Mouse (Mus musculus): ENCODE data around the gene 1700029P11Rik.
A peak's percentile ranks its signal among the peaks of the same experiment; 100 is the strongest.
"Not testable (repeated sequence)": the region's sequence is repeated elsewhere in the genome, so short reads cannot be mapped to it uniquely, and the experiment has no call there.

1700029P11Rik gene

DNA sequence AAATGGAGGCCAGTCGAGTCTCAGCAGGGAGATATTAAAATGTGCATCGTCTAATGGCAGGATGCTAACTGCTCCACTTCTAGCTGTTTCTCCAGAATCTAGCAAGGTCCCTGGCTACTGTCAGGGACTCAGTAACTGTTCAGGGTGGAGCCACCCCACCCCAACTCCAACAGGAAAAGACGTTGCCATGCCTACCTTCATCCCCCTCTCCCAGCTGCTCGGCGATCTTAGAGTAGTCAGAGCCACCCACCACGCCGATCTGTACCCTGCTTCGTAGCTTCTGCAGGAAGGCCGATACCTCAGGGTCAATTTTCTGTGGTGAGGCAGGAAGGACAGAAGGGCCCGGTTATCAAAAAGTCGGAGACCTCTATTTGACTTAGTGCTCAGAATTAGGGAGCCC, 22.7 kb upstream of the 1700029P11Rik start:
- peak in 1 of 2 experiments; percentile 60 for DNase-seq (ENCODE audit: low spot score in 2 of 2)

DNA sequence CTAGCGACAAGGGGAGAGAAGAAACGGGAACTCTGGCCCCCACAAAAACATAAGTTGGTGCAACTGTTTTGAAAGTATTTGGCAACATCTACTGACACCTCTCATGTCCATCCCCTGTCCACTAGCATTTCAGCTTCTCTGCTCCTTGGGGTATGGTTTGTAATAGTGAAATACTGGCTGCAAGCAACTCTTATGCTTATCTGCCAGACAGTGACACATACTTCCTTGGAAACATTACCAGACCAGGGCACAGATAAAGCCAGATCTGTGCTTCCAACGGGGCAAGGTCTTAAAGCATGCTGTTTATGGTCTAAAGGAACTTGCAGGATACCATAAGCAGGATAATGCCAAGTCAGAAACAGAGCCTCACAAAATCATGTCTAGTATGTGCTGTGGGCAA, 21.4 kb upstream of the 1700029P11Rik start:
- no peak for DNase-seq (ENCODE audit: low spot score in 2 of 2)

DNA sequence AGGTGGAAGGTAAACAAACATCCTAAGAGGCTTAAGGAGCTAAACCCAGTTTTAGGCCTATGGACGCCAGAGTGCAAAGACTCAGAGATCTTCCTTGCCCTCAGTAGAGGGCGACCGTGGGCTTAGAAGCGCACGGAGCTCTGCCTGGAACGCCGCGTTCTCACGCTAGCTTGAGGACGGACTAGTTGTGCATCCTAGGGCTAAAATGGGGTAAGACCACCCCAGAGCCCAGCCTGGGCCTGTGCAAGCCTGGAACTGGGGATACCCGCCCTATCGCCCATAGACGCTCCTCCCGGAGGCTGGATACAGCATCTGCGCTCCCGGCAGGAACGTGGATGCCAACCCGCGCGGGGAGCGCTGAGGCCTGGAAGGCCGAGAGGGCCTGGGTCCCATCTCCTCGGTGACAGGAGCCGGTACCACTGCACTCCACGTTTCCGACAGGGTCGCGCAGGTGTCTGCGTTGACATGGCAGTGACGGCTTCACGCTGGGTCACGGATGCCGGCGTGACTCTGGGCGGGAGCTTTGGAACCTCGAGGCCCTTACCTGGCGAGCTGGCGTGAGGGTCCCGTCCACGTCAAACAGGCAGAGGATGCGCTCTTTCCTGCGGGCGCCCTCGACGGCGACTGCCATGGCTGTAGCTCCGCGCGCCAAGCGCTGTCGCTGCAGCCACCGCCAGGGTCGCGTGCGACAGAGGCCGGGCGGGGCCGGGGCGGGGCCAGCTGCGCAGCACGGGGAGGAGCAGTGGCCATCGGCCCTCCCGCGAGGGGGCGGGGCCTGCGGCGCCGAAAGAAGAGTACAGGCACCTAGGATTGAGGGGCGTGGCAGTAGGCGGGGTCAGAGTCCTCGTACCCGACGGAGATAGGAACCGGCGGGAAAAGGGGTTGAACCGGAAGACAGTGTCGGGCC, 19.9 kb upstream of the 1700029P11Rik start, which contains the start of gene Pmm1:
Pmm1 (minus strand) TSS at position 760 of the 907 bp plus-strand sequence.
- DNase-seq (ENCODE audit: low spot score in 2 of 2): peak; percentile 95 to 98

DNA sequence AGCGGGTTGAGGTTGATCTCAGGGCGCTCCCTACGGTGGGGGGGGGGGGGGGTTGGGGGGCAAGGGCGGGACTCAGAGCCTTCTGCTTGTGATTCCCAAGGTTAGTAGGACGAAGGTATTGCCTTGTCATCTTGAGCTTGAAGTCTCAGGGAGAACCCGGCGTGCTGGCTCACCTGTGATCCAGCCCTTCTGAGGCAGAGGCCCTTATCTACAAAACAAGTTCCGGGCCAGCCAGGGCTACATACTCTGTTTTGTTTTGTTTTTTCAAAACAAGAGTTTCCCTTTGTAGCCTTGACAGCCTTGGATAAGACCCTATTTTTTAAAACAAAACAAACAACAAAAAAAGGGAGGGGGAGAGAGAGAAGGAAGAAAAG, 19.3 kb upstream of the 1700029P11Rik start:
- DNase-seq (ENCODE audit: low spot score in 2 of 2): no peak

DNA sequence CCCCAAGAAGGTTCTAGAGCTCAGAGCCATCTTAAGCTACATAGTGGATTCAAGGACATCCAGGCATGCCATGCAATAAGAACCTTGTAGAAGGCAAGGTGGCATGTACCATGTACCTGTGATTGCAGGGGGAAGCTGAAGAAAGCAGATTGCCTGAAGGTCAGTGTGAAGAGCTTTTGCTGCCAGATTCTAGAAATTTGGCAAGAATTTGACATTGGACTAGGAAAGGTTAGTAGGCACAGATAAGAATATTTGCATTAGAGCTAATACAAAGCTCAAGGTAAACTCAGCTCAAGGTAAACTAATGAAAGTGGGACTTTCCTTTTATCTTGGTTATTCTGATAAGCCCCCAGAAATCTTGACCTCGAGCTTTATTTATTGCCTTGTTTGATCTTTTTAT, 16.1 kb upstream of the 1700029P11Rik start:
- DNase-seq (ENCODE audit: low spot score in 2 of 2): no peak

DNA sequence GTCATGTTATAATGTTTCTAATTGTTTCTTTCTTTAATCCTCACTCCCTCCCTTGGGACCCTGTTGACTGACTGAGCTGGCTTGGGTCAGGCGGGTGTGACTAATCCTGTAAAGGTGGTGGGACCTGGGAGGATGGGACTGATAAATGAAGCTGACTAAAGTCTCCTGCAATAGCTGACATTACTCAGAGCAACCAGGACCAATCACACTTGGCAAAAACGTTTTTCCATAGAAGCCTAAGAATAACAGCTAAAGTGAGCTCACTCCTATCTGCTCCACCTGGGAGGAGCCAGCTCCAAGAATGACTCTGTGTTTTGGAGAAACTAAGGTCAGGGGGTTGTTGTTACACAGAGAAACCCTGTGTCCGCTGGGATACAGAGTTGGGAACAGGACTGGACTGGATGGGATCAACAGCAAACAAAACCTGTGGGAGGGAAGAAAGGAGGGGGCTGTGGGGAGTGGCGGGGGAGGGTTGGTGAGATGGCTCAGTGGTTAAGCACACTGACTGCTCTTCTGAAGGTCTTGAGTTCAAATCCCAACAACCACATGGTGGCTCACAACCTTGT, 15.3 kb upstream of the 1700029P11Rik start:
- no peak for DNase-seq (ENCODE audit: low spot score in 2 of 2)

DNA sequence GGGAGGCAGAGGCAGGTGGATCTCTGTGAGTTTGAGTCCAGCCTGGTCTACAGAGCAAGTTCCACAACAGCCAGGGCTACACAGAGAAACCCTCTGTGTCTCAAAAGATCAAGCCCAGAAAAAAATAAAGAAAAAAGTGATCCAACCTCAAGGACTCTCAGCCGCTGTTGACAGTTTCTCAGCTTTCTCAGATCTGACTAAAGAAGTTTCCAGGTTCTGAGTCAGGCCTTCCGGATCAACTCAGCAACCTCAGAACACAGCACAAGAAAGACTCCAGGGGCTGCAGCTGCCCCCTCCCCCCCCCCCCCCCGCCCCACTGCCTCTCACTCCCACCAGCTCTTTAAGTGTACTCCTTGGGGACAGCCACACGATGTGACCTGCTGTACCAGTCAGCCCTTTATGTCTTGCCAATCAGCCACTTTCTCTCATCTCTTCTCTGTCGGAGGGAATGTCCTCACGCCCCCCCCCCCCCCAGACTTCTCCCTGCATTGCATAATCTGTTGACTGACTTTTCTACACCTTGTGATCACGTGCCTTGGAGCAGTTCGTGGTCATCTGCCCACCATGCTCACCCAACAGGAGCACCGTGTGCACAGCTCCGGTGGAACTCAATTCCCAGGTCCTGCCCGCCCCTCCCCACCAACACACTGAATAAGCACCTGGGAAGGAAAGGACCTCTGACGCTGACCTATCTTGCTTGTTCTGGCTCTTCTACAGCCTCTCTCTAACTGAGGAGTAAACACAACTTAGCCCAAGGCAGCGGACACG, 14.1 kb upstream of the 1700029P11Rik start:
- no peak for DNase-seq (ENCODE audit: low spot score in 2 of 2)

DNA sequence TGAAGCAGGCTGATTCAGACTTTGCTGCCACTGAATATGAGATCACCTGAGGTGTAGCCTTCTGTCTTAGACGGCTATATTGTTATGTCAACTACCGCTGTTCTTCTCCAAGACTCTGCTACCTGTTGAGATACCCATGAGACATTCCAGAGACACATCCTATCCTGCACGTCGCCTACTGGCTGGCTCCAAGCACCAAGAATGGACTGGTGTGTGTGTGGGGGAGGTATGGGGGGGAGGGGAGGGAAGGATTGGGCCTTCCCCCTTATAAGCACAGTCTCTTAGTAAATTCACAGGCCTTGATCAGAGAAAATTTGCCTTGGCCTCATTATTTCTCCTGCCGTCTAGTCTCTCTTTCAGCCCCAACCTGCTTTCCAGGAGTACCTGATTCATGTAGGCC, 12.5 kb upstream of the 1700029P11Rik start:
- no peak for DNase-seq (ENCODE audit: low spot score in 2 of 2)

DNA sequence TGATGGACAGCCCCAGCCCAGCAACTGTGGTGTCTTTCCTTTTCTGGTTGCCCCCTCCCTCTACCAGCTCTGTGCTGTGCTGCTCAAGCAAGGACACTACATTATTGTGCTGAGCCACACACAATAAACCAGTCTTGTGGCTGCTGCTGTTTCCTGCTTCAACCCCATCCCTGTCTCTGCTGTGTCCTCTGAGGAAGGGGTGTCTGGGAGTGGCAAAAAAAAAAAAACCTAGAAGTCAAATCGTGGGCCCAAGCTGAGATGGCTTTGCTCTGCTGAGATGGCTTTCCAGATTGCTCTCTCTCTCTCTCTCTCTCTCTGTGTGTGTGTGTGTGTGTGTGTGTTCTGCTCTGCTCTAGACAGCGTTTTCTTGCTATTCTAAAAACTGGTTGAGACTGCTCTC, 11.9 kb upstream of the 1700029P11Rik start:
- no peak for DNase-seq (ENCODE audit: low spot score in 2 of 2)

DNA sequence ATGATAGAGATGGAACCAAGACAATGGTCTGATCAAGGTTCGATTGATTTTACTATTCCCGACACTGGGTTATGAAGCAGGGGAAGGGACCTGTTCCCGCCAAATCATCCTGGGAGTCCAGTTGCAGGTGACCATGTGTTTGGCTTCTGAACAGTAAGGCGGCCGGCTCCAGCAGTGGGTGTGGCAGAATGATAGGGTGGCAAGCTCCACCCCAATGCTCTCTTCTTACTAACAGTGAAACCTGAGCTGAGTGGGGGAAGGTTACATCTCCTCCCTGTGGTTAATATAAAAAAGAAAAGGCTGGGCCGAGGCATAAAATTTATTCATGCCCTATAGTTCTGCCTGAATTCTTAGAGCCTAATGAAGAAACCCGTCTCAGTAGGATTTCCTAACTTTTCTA, 11.2 kb upstream of the 1700029P11Rik start:
- no peak for DNase-seq (ENCODE audit: low spot score in 2 of 2)

DNA sequence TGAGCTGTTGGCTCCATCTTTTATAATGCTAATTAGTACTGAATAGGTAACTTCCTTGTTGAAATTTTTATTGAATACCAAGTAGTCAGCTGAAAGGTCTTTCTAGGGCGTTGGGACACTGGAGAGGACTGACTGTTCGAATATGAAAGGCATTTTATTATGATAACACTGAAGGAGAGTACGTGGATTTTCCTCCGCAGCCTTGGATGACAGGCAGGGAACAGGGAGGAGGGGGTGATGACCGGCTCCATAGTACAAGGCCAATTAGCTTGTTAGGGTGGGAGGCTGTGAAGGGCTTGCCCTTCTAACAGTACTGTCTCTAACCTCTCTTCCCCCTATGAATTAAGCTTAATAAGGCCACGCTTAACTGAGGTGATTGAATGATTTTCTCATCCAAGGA, 10.7 kb upstream of the 1700029P11Rik start:
- not testable (repeated sequence) for DNase-seq (ENCODE audit: low spot score in 2 of 2)

DNA sequence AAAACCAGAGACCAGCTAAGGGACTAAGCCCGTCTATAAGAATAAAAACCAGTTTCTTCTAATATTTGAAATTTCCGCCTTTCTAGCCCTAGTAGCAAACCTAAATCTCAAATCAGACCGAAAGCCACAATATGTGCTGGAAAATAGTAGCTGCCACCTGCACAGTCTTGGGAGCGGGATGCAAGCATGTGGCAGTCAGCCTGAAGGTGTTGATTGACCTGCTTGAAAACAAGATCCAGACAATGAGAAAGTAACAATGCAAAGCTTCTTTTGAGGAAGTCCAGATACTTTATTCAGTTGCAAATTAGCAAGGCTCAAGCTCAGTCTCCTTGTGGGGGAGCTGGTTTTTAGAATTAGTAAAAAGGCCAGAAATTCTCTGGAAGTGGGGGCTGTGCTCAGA, 9.8 kb upstream of the 1700029P11Rik start:
- not testable (repeated sequence) for DNase-seq (ENCODE audit: low spot score in 2 of 2)

DNA sequence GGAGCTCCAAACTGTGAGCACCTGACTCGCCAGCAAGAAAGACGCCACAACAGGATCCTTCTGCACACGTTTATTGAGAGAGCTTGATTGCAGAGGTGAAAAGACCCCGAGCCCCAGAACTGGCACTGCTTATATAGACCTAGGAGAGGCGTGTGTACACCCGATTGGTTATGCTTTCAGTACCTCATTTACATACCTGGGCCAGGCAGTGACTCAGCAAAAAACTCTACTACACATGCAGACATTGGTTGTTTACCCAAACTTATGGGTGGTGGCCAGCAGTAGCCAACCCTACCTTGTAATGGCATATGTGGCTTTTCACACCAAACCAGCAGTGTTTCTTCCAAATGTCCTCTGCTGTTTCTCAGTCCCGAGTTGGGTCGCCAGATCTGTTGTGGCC, 5.2 kb upstream of the 1700029P11Rik start:
- DNase-seq (ENCODE audit: low spot score in 2 of 2): not testable (repeated sequence)

DNA sequence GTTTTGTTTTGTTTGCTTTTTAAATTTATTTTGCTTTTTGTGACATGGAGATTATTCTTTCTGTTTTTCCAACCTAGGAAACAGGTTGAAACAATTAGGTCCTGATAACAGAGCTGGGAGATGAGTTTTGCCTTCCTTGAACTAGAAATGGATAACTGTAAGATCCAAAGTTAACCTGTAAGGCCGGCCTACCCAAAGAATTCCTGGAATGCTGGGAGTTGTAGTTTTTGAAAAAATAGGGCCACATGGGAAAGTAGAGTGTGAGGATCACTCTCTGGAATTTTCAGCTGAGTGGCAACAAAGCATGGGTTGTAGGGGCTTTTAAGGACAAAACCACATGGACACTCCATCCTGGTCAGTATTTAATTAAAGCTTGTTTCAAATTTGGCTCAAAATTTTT, 1.8 kb downstream of the 1700029P11Rik start:
- no peak for DNase-seq (ENCODE audit: low spot score in 2 of 2)

DNA sequence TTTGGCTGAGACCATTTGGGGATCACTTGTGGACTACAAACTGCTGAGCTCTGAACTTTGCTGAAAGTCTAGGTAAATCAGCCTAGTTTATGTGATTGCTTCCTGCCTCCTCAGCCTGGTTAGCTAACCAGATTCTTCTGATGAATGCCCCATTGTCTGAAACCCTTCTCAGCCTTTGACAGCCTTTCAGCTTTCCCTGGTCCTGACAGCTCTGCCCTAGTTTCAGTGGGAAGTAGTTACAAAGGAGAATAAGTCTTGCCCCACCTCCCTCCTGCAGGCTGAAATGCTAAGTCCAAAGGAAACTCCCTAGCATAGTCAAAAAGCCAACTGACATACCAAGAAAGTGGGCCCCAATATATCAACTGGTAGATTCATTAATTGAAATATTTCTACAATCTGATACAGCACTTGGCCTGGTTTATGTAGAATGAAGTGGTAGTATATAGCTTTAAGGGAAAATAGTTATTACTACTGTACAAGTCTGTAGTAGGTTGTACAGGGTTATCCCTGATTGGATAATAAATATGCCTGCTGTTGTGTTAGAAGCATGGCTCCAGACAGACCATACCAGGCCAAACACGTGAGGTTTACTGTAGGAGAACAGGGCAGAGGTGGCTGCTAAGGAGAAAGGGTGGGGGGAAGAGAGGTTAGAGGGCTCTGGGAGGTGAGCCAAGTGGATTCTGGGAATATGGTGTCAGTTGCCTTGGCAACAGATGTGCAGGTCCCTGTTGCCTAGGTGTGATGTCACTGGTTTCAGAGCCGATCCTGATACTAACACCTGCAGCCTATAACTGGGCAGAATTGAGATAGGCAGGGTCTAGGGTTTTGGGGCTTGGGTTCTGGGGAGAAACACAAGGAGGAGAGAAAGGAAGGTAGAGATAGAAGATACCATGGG, 5.2 kb downstream of the 1700029P11Rik start:
- DNase-seq (ENCODE audit: low spot score in 2 of 2): no peak

DNA sequence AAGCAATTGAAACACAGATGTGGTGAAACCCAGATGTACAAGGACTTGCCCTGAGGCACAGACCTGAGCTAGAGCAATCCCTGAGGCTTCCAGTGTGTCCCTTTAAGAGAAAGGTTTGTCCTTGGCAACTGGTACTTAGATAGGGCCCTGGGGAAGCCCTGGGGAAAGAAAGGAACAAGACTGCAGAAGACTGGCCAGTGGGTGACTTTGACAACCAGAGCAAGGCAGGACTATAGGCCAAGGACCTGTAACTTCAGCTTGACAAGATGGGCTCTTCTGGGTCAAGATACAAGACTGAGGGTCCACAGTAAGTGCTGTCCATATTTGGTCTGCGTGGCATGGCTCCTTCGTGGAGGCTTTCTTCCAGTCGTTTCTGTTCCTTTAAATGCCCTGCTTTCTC, 7.3 kb downstream of the 1700029P11Rik start, which contains the start of gene Xrcc6:
Xrcc6 (plus strand) TSS at position 190 of the 400 bp plus-strand sequence.
- DNase-seq (ENCODE audit: low spot score in 2 of 2): no peak

DNA sequence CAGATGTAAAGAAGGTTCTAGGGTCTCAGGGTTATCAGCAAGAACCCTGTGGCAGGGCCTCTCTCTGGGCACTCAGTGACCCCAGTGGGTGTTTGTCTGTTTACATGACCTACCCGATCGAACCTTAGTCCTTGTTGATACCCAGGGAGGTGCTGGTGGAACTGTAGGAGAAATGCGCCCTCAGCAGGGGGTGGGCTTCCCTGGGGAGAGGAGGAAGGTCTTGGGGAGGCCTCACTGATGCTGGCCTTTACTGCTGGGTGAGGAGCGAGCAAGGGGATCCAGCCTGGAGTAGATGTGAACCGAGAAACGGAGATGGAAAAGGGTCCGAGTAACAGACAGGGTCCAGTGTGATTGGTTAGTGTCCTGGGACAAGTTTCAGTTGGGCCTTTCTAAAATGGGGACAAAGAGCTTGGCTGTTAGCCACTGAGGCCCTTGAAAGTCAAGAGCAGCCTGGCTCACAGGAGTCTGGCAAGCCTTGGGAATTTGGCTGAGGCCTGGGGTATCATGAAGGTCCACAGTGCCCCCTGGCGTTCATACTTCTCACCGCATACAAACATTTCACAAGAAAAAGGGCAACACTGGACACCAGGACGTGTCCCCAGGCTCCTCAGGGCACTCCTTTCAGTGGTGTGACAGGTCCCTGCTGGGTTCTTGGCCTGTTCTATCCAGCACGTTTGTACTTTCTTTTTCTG, 9.2 kb downstream of the 1700029P11Rik start:
- DNase-seq (ENCODE audit: low spot score in 2 of 2): peak; percentile 85 to 90

DNA sequence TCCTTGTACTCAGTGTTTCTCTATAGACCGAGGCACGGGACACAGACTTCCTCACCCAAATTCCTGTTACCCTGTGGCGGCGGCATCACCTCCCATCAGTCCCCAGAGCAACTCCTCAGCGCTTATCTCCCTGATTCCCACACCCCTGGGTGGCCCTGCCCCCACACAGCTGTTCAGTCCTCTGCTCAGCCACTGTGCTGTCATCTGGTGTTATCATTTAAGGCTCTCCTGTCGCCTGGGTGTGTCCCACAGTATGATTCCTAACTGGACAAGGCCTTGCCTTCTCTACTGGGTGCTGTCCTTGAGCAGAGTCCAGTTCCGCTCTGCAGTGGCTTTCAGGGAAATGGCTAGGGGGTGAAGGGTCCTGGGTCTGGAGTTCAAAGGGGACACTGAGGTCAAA, 10.2 kb downstream of the 1700029P11Rik start:
- no peak for DNase-seq (ENCODE audit: low spot score in 2 of 2)

DNA sequence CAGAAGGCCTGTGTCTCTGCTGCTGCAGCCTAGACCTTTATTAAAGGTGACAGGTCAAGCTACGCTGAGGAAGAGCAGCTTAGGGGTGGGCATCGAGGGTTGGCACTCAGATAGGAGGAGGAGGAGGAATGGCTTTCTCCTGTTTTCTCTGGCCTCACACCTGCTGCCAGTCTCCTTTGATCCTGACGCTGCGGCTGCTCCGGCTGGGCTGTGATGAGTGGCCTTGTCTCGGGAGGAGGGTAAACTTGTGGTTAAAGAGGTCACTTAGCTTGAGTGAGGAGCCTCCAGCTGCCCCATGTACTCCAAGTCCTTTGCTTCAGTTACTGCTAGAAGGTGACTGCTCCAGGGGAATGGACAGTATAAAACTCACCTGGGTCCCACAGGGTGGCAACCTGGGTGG, 13.7 kb downstream of the 1700029P11Rik start:
- DNase-seq (ENCODE audit: low spot score in 2 of 2): no peak

DNA sequence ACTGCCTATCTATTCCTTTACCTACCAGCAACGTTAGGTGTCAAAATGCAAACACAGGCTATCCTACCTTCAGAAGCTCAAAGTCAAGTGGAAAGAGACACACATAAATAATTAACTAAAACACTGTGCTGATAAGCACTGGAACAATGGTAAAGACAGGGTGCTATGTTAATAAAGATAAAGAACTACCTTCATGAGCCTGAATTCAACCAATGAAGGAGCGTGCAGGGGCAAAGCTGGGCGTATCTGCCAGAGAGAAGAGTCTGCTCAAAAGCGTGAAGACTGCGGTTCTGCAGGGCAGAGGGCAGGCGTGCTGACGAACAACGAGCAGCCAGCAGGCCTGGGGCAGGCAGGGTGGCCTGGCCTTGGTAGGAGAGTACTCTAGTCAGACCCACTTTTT, 23.9 kb downstream of the 1700029P11Rik start:
- no peak for DNase-seq (ENCODE audit: low spot score in 2 of 2)

DNA sequence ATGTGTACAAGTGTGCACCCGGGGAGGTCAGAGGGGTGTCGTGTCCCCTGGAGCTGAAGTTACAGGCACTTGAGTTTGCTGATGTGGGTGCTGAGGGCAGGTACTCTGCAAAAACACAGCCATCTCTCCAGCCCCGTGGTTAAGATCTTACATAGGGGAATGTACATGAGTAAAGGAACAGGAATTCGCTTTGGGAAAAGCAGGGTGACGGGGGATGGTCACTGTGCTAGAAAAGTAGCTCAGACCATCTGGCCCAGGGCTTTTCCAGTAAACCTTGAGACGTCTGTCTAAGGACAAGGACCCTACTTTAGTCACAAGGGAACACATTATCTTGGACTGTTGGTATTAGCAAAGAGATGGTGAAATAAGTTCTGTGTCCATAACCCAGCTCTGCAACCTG, 31.6 kb downstream of the 1700029P11Rik start:
- DNase-seq (ENCODE audit: low spot score in 2 of 2): no peak

Data from right cerebral cortex, adult 2 months (tissue).